Mouse (Mus musculus): ENCODE data around the gene Spag5.

DNA sequence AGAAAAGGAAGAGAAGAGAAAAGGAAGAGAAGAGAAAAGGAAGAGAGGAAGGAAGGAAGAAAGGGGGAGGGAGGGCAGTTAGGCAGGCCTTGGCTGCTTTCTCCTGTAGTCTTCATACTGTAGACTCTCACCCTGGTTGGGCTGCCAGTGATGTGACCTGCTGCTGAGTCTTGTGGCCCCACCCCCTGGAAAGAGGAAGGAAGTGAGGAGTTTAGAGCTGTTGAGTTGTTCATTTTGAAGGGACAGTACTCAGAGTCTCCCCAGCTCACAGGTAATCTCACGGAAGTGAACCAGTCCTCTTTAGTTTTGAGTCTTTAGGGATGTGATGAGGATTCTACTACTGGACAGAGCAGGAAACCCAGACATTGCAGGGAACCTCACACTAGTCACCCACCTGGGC lies 51.8 kb downstream of the Spag5 start:
- TF ChIP-seq POLR2A (IDR thresholded peaks at IDR 0.05; ENCODE audit: extremely low read depth, insufficient read depth, low read length): no peak
- TF ChIP-seq CTCF (IDR thresholded peaks at IDR 0.05; ENCODE audit: extremely low read depth, insufficient read depth, low read length): no peak

Data from cortical plate, adult 2 months (tissue).